Mouse (Mus musculus) bone marrow, adult 2 months (tissue): ENCODE results near the gene Slc38a3. TPM values are rescaled to one million over a fixed set of nuclear protein-coding genes. Genes with fewer than 3 reads are reported as not detected.

Experiments used
- H3K27ac ChIP-seq: fragments of 200-500 bp; 2 replicates; pipeline ENCODE4 v1.5.1; 2012; ENCODE audit warnings: low read depth, mild to moderate bottlenecking, control low read depth, inconsistent platforms, low read length; ENCODE audit not compliant: control insufficient read depth, poor library complexity, insufficient read depth
- H3K4me1 ChIP-seq: fragments of 200-500 bp; 2 replicates; pipeline ENCODE4 v1.6.1; 2011; ENCODE audit warnings: low read length; ENCODE audit not compliant: control insufficient read depth, insufficient read depth
- H3K4me3 ChIP-seq: fragments of 200-500 bp; replicated peaks from 2 replicates; pipeline ENCODE3; 2011; ENCODE audit warnings: mild to moderate bottlenecking, low read depth, low read length, control low read depth; ENCODE audit not compliant: control insufficient read depth
- CTCF ChIP-seq: fragments of 200-500 bp; IDR thresholded peaks from 2 replicates; pipeline ENCODE4 v1.5.1; 2011; ENCODE audit warnings: low read length, control low read depth; ENCODE audit not compliant: control insufficient read depth, insufficient read depth
- POLR2A ChIP-seq: fragments of 200-500 bp; IDR thresholded peaks from 2 replicates; pipeline ENCODE4 v1.6.1; 2011; ENCODE audit warnings: low read depth, mild to moderate bottlenecking, control low read depth, low read length, borderline replicate concordance; ENCODE audit not compliant: control insufficient read depth
- WGBS: fragments of 180-500 bp; shearing (Covaris S2); methylation state at CpG from one replicate; pipeline ENCODE4 v1.1.7; 2018; 5-methylcytosine and 5-hydroxymethylcytosine counted together
- polyA plus RNA-seq: library from polyadenylated mRNA; stranded (reverse); fragments of >200 nt; gene quantifications from 2 replicates; pipeline ENCODE4 v1.2.4, GENCODE M21; 2011; ENCODE audit warnings: low replicate concordance; ENCODE audit not compliant: missing spikeins, insufficient read depth, insufficient read length

The Slc38a3 gene
- polyA plus RNA-seq, 1 experiment, result 4.7 TPM

GRCm38 (mm10) chr9:107697811-107698521 is 28.6 kb upstream of the Slc38a3 start:
- Histone ChIP-seq H3K4me3 (no peak overlapping the region), H3K27ac (no peak overlapping the region), H3K4me1 (no peaks in the 10 kb centered on the region)
- TF ChIP-seq POLR2A, result no peak
- no peak for TF ChIP-seq CTCF
- WGBS, result 83% methylated on average over 14 of the region's 14 CpGs

GRCm38 (mm10) chr9:107696845-107697610 is 27.7 kb upstream of the Slc38a3 start:
- 75% methylated on average over 9 of the region's 9 CpGs for WGBS
- TF ChIP-seq POLR2A (no peak), CTCF (no peak)
- H3K27ac ChIP-seq, result no peak overlapping the region

GRCm38 (mm10) chr9:107696106-107696479 is 26.8 kb upstream of the Slc38a3 start:
- Histone ChIP-seq H3K4me3 (no peak overlapping the region), H3K4me1 (no peaks in the 10 kb centered on the region), H3K27ac (no peak overlapping the region)
- no peak for TF ChIP-seq CTCF
- TF ChIP-seq POLR2A, result no peak
- WGBS, result 7% methylated on average over 6 of the region's 6 CpGs

More at GRCm38 (mm10) chr9:107696845-107697610, 27.7 kb upstream of the Slc38a3 start:
- Histone ChIP-seq H3K4me1 (no peaks in the 10 kb centered on the region), H3K4me3 (no peak overlapping the region)

- no peak overlapping the region for H3K27ac ChIP-seq
These were observed 26.2 kb upstream of the Slc38a3 start for GRCm38 (mm10) chr9:107695441-107696105.

GRCm38 (mm10) chr9:107694627-107695026 is 25.3 kb upstream of the Slc38a3 start:
- no peaks in the 10 kb centered on the region for H3K4me1 ChIP-seq
- H3K4me3 ChIP-seq, result no peak overlapping the region
- WGBS, result 69% methylated on average over 7 of the region's 7 CpGs
- TF ChIP-seq CTCF, result no peak
- no peak for TF ChIP-seq POLR2A
- H3K27ac ChIP-seq, result no peak overlapping the region

More at GRCm38 (mm10) chr9:107695441-107696105, 26.2 kb upstream of the Slc38a3 start:
- no peaks in the 10 kb centered on the region for H3K4me1 ChIP-seq
- no peak for TF ChIP-seq POLR2A
- no peak for TF ChIP-seq CTCF
- 73% methylated on average over 12 of the region's 12 CpGs for WGBS
- no peak overlapping the region for H3K4me3 ChIP-seq

GRCm38 (mm10) chr9:107693433-107693987 is 24.2 kb upstream of the Slc38a3 start:
- no peak overlapping the region for H3K27ac ChIP-seq
- H3K4me1 ChIP-seq, result no peaks in the 10 kb centered on the region
- 56% methylated on average over 4 of the region's 4 CpGs for WGBS
- TF ChIP-seq CTCF (no peak), POLR2A (no peak)
- no peak overlapping the region for H3K4me3 ChIP-seq

- H3K27ac ChIP-seq, result no peak overlapping the region
- WGBS, result 76% methylated on average over 5 of the region's 5 CpGs
These were observed 23.5 kb upstream of the Slc38a3 start for GRCm38 (mm10) chr9:107692785-107693184.

GRCm38 (mm10) chr9:107690391-107690790 is 21.1 kb upstream of the Slc38a3 start:
- no peaks in the 10 kb centered on the region for H3K4me1 ChIP-seq
- H3K27ac ChIP-seq, result no peak overlapping the region
- WGBS, result 20% methylated on average over 8 of the region's 8 CpGs
- H3K4me3 ChIP-seq, result no peak overlapping the region
- no peak for TF ChIP-seq CTCF
- no peak for TF ChIP-seq POLR2A

More at GRCm38 (mm10) chr9:107692785-107693184, 23.5 kb upstream of the Slc38a3 start:
- no peak for TF ChIP-seq CTCF
- TF ChIP-seq POLR2A, result no peak
- H3K4me1 ChIP-seq, result no peaks in the 10 kb centered on the region
- no peak overlapping the region for H3K4me3 ChIP-seq
